Mouse (Mus musculus) bone marrow, adult 2 months (tissue): ENCODE results near the gene Polr2l.

Experiments used
- CTCF ChIP-seq: fragments of 200-500 bp; IDR thresholded peaks from 2 replicates; pipeline ENCODE4 v1.5.1; 2011; ENCODE audit warnings: low read length, control low read depth; ENCODE audit not compliant: control insufficient read depth, insufficient read depth
- POLR2A ChIP-seq: fragments of 200-500 bp; IDR thresholded peaks from 2 replicates; pipeline ENCODE4 v1.6.1; 2011; ENCODE audit warnings: low read depth, mild to moderate bottlenecking, control low read depth, low read length, borderline replicate concordance; ENCODE audit not compliant: control insufficient read depth

GRCm38 (mm10) chr7:141454967-141455551 lies 19.9 kb downstream of the Polr2l start, which contains the start of gene Pnpla2:
- 0 out of 2 replicates have a peak, but pooled peaks have one; percentile 0 for TF ChIP-seq CTCF
- peak; percentile 94 for TF ChIP-seq POLR2A
